Mouse (Mus musculus) heart, adult 2 months (tissue): ENCODE measurements around the gene Ak4. TPM values are rescaled to one million over a fixed set of nuclear protein-coding genes. Genes with fewer than 3 reads are reported as not detected.
"Not testable (repeated sequence)": the region's sequence is repeated elsewhere in the genome, so short reads cannot be mapped to it uniquely, and the experiment has no call there.

Experiments used
- DNase-seq, 2 experiments: peaks; one replicate each; pipeline ENCODE4 v3.0.0; 2021
- H3K27ac ChIP-seq: fragments of 200-600 bp; 2 replicates; pipeline ENCODE4 v1.8.1; 2022
- H3K27me3 ChIP-seq: fragments of 200-500 bp; 2 replicates; pipeline ENCODE4 v1.6.1; 2012; ENCODE audit warnings: mild to moderate bottlenecking, low read length, inconsistent platforms, mixed read lengths; ENCODE audit not compliant: control insufficient read depth, insufficient read depth
- H3K36me3 ChIP-seq: fragments of 200-500 bp; 2 replicates; pipeline ENCODE4 v1.6.1; 2012; ENCODE audit warnings: low read length, inconsistent platforms; ENCODE audit not compliant: control insufficient read depth, insufficient read depth
- H3K4me1 ChIP-seq: fragments of 200-500 bp; 2 replicates; pipeline ENCODE4 v1.6.1; 2011; ENCODE audit warnings: low read length; ENCODE audit not compliant: control insufficient read depth, insufficient read depth
- H3K4me3 ChIP-seq: fragments of 200-600 bp; 2 replicates; pipeline ENCODE4 v1.8.1; 2022
- H3K79me2 ChIP-seq: fragments of 200-500 bp; replicated peaks from 2 replicates; pipeline ENCODE4 v1.6.1; 2012; ENCODE audit warnings: mild to moderate bottlenecking, inconsistent platforms, low read length, moderate library complexity, mixed read lengths; ENCODE audit not compliant: control insufficient read depth, insufficient read depth
- H3K9ac ChIP-seq: fragments of 200-500 bp; 2 replicates; pipeline ENCODE4 v1.6.1; 2012; ENCODE audit warnings: low read depth, mild to moderate bottlenecking, control low read depth, inconsistent platforms, low read length, mixed read lengths
- CTCF ChIP-seq: fragments of 200-600 bp; IDR thresholded peaks from 2 replicates; pipeline ENCODE4 v1.8.1; 2022; ENCODE audit warnings: antibody characterized with exemption, mild to moderate bottlenecking, moderate library complexity
- EP300 ChIP-seq: fragments of 200-500 bp; IDR thresholded peaks from 2 replicates; pipeline ENCODE4 v1.6.1; 2011; ENCODE audit warnings: low read depth, low read length, control low read depth; ENCODE audit not compliant: insufficient read depth
- POLR2A ChIP-seq: fragments of 200-500 bp; IDR thresholded peaks from 2 replicates; pipeline ENCODE4 v1.6.1; 2011; ENCODE audit warnings: mild to moderate bottlenecking, low read depth, low read length, control low read depth; ENCODE audit not compliant: insufficient read depth
- WGBS: fragments of 180-500 bp; shearing (Covaris S2); methylation state at CpG from one replicate; pipeline ENCODE4 v1.1.7; 2018; 5-methylcytosine and 5-hydroxymethylcytosine counted together
- intact Hi-C: fragments of 180-260 bp; cut with DNase I; formaldehyde crosslinking; loops from one replicate; pipeline ENCODE4 v1.15.1; 2025
- polyA plus RNA-seq: library from polyadenylated mRNA; depleted of rRNA; stranded (reverse); fragments of >200 nt; gene quantifications from 2 replicates; pipeline ENCODE4 v1.2.3, GENCODE M21; 2012
- total RNA-seq, 2 experiments: library from RNA; stranded (reverse); gene quantifications; 2 replicates each; pipeline ENCODE4 v1.2.3; 2021

Gene Ak4
- total and polyA plus RNA-seq, 3 experiments, result 11.1 to 32.0 (median 31.8) TPM

DNA sequence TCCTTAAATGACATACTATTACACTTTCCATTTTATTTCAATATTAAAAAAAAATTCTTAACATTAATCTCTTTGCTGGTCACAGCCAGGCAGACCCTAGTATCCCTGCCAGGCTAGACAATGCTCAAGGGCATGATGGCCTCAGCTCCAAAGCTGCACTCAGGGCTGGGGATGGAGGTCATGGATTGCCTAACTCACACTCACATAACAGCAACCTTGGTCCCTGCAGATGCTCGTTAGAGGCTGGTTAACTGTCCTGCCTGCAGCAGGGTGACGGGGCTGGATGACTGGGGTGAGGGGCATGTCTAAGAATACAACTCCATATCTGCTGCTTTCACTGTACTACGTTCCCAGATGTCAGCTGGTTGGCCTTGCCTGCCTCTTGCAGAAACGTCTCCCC lies 40.8 kb upstream of the Ak4 start:
- Histone ChIP-seq H3K79me2 (no peaks in the 10 kb centered on the region), H3K27ac (no peak overlapping the region), H3K36me3 (no peaks in the 10 kb centered on the region), H3K9ac (no peak overlapping the region), H3K4me3 (no peak overlapping the region), H3K4me1 (no peaks in the 10 kb centered on the region), H3K27me3 (no peaks in the 10 kb centered on the region)
- DNase-seq, result no peak
- intact Hi-C loops, result no loop called here
- TF ChIP-seq CTCF (no peak), EP300 (no peak), POLR2A (no peak)
- 25% methylated on average over 4 of the region's 4 CpGs for WGBS

DNA sequence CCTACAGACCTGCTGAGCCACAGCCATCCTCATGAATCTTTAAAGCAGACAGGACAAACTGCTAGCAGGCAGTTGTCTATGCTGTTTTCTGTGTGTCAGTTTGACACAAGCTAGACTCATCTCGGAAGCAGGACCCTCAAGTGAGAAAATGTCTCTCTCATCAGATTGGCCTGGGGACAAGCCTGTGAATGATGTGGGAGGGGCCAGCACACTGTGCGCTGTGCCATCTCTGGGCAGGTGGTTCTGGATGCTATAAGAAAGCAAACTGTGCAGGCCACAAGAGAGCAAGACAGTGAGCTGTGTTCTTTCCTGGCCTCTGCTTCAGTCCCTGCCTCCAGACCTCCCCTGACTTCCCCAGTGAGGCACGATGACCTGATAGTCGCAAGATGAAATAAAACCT lies 40.3 kb upstream of the Ak4 start:
- no peaks in the 10 kb centered on the region for H3K79me2 ChIP-seq
- intact Hi-C loops, result no loop called here
- 76% methylated on average over 4 of the region's 4 CpGs for WGBS
- no peak overlapping the region for H3K4me3 ChIP-seq
- no peaks in the 10 kb centered on the region for H3K36me3 ChIP-seq
- no peak overlapping the region for H3K9ac ChIP-seq
- no peaks in the 10 kb centered on the region for H3K27me3 ChIP-seq
- no peak for DNase-seq
- no peaks in the 10 kb centered on the region for H3K4me1 ChIP-seq
- no peak overlapping the region for H3K27ac ChIP-seq
- TF ChIP-seq POLR2A, result no peak
- no peak for TF ChIP-seq EP300
- no peak for TF ChIP-seq CTCF

DNA sequence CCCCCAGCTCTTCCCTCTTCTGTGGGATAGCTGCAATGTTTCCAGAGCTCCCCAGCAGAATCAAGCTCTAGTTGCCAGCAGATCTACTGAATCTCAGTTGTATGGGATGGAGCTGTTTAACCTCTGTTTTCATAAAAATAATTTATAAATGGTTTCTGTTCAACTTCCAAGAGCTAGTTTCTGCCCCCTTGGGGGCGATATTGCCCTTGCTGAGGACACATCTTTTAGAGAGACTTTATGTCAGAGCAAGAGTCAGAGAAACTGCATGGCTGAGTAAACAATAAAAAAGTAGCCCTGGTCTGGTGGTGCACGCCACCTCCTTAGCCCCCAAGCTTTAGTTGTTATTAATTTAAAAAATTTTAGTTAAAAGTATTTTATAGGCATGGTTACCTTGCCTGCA lies 34.1 kb upstream of the Ak4 start:
- Histone ChIP-seq H3K4me1 (no peaks in the 10 kb centered on the region), H3K36me3 (no peaks in the 10 kb centered on the region), H3K79me2 (no peaks in the 10 kb centered on the region), H3K4me3 (no peak overlapping the region), H3K27ac (no peak overlapping the region), H3K27me3 (no peaks in the 10 kb centered on the region), H3K9ac (no peak overlapping the region)
- TF ChIP-seq POLR2A, result no peak
- TF ChIP-seq EP300, result no peak
- peak; percentile 67 for TF ChIP-seq CTCF
- 44% methylated on average over 2 of the region's 2 CpGs for WGBS
- intact Hi-C loops, result loop anchor here (2.0 kb wide), 1 partner anchor 74 kb away; no protein-coding TSS in a partner anchor
- no peak for DNase-seq

DNA sequence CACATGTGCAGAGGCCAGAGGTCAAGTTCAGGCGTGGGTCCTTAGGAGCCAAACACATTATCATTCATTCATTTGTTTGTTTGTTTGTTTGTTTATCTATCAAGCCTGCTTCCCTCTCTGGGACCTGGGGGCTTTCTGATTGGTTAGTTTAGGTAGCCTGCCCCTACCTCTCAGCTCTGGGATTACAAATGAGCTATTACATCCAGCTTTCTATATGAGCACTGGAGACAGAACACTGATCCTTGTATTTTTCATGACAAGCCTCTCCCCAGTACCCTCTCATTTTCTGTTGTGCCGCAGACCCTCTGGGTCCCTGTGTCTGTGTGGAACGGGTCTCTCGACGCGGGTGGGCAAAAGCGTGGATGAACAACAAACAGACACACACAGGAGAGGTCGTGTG lies 30.8 kb upstream of the Ak4 start:
- Histone ChIP-seq H3K79me2 (no peaks in the 10 kb centered on the region), H3K9ac (no peak overlapping the region), H3K4me3 (no peak overlapping the region), H3K4me1 (no peaks in the 10 kb centered on the region), H3K36me3 (no peaks in the 10 kb centered on the region), H3K27ac (no peak overlapping the region), H3K27me3 (no peaks in the 10 kb centered on the region)
- DNase-seq, result no peak
- intact Hi-C loops, result no loop called here
- 87% methylated on average over 8 of the region's 8 CpGs for WGBS
- TF ChIP-seq CTCF (no peak), EP300 (no peak), POLR2A (no peak)

DNA sequence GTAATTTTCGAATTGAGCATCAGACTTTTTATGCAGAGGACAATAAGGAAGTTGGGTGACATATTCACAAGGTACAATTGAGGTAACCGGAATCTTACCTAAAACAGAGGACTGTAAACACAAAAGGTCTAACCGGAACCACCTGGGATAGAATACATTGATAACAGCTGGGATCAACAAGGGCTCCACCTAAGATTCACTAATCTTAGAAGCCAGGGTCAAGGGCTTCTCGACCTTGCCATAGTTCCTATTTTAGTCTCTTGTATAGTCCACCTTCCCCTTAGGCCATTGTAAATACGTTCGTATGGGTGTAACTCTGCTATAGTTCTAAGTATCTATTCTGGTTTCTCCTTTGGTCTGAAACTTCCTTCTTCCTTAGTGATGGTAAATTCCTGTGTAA lies 30.4 kb upstream of the Ak4 start:
- H3K4me1 ChIP-seq, H3K9ac ChIP-seq, H3K27me3 ChIP-seq, H3K79me2 ChIP-seq, H3K36me3 ChIP-seq, H3K4me3 ChIP-seq, DNase-seq, H3K27ac ChIP-seq, intact Hi-C loops: not testable (repeated sequence)
- WGBS, result 65% methylated on average over 6 of the region's 6 CpGs

- Histone ChIP-seq H3K79me2 (no peaks in the 10 kb centered on the region), H3K36me3 (no peaks in the 10 kb centered on the region), H3K27ac (no peak overlapping the region), H3K4me1 (no peaks in the 10 kb centered on the region), H3K27me3 (no peaks in the 10 kb centered on the region), H3K9ac (no peak overlapping the region), H3K4me3 (no peak overlapping the region)
- intact Hi-C loops, result loop anchor here (2.0 to 5.0 kb wide), 2 partner anchors 67 to 605 kb away; no protein-coding TSS in a partner anchor
- DNase-seq, result peak; percentile 18 to 46
- WGBS, result 47% methylated on average over 2 of the region's 2 CpGs
- TF ChIP-seq CTCF (peak; percentile 78), POLR2A (no peak)
These were observed 26.8 kb upstream of the Ak4 start for GRCm38 (mm10) chr4:101392229-101392628.
